In genomic region chr11:54958571-54959073, GRCm38 (mm10) we compare ENCODE assay signal across 8 mouse cellular contexts. TPM values are rescaled to one million over a fixed set of nuclear protein-coding genes. Genes with fewer than 3 reads are reported as not detected.
DNase-seq lines count a peak whose midpoint lies in the region; ATAC-seq and TF ChIP-seq lines count a peak whose summit lies in the region.

No protein-coding gene starts in this region.

- 24% methylated on average over 3 of the region's 3 CpGs for WGBS in heart, embryonic 10.5 days
- 38% methylated on average over 3 of the region's 3 CpGs for WGBS in intestine, embryonic 16.5 days

- H3K9ac ChIP-seq in ES-E14 (ENCODE audit: insufficient read depth, low read depth, low read length, poor library complexity, severe bottlenecking), result peak overlapping the region; percentile 50; the same call in 1 of the 2 replicates
- H3K9ac ChIP-seq in intestine, embryonic 16.5 days (ENCODE audit: low read depth, low read length), result 0 out of 2 replicates have a peak overlapping the region, but pooled peaks have one; percentile 30

- peaks cover 57% of the 10 kb centered on the region for H3K4me1 ChIP-seq in heart, embryonic 10.5 days
- H3K4me1 ChIP-seq in ES-E14 (ENCODE audit: control insufficient read depth in 2 of 2, insufficient read depth in 2 of 2, low read length in 2 of 2, poor library complexity in 1 of 2), result peaks cover 26 to 39% of the 10 kb centered on the region in 2 experiments
- H3K4me1 ChIP-seq in intestine, embryonic 16.5 days (ENCODE audit: control insufficient read depth, insufficient read depth, low read length), result peaks cover 41% of the 10 kb centered on the region

- H3K27me3 ChIP-seq in heart, embryonic 10.5 days (ENCODE audit: insufficient read depth, poor library complexity, severe bottlenecking), result no peaks in the 10 kb centered on the region
- H3K27me3 ChIP-seq in intestine, embryonic 16.5 days (replicated peaks; ENCODE audit: control insufficient read depth, insufficient read depth, low read length), result no peaks in the 10 kb centered on the region
- H3K27me3 ChIP-seq in splenic B cell, adult 2 months (ENCODE audit: control insufficient read depth, insufficient read depth, low read length, poor library complexity, severe bottlenecking), result no peaks in the 10 kb centered on the region

- in situ Hi-C loops in ES-E14 (cut with MboI; ENCODE audit: low sequenced_read_pairs in 2 of 2, unreplicated experiment in 2 of 2), result no loop called here

- peak; percentile 61 for ATAC-seq in intestine, embryonic 16.5 days

- DNase-seq in heart, embryonic 10.5 days (ENCODE audit: low spot score), result no peak
- DNase-seq in heart, postnatal 14 days, result no peak
- DNase-seq in ES-E14 (ENCODE audit: low read depth, low spot score), result no peak
- peak; percentile 63 for DNase-seq in splenic B cell, adult 2 months (ENCODE audit: low read depth, low spot score)
- DNase-seq in testis, postnatal 10 days (ENCODE audit: low spot score), result no peak
- no peak for DNase-seq in right cerebral cortex, postnatal 4 days
- DNase-seq in gastrocnemius, postnatal 14 days, result no peak

- H3K27ac ChIP-seq in heart, embryonic 10.5 days, result peak overlapping the region; percentile 67
- H3K27ac ChIP-seq in ES-E14 (ENCODE audit: insufficient read depth, low read depth, low read length, poor library complexity, severe bottlenecking), result peak overlapping the region; percentile 87
- H3K27ac ChIP-seq in intestine, embryonic 16.5 days (ENCODE audit: low read length), result peak overlapping the region; percentile 88

- H3K4me2 ChIP-seq in intestine, embryonic 16.5 days (ENCODE audit: low read depth, low read length), result peak overlapping the region; percentile 18; the same call in 1 of the 2 replicates

- H3K9me3 ChIP-seq in heart, embryonic 10.5 days, result no peaks in the 10 kb centered on the region
- H3K9me3 ChIP-seq in ES-E14 (ENCODE audit: control insufficient read depth, insufficient read depth, low read depth, low read length), result no peaks in the 10 kb centered on the region
- no peaks in the 10 kb centered on the region for H3K9me3 ChIP-seq in intestine, embryonic 16.5 days (ENCODE audit: control insufficient read depth, low read length)

- intact Hi-C loops in heart, postnatal 14 days (cut with DNase I), result no loop called here
- intact Hi-C loops in gastrocnemius, postnatal 14 days (cut with DNase I; ENCODE audit: low total_unique reads), result no loop called here

- no peaks in the 10 kb centered on the region for H3K36me3 ChIP-seq in heart, embryonic 10.5 days
- H3K36me3 ChIP-seq in ES-E14 (ENCODE audit: control insufficient read depth, insufficient read depth, low read length, poor library complexity, severe bottlenecking), result no peaks in the 10 kb centered on the region
- H3K36me3 ChIP-seq in intestine, embryonic 16.5 days (ENCODE audit: control insufficient read depth, insufficient read depth, low read length), result no peaks in the 10 kb centered on the region
- no peaks in the 10 kb centered on the region for H3K36me3 ChIP-seq in splenic B cell, adult 2 months (ENCODE audit: control insufficient read depth, insufficient read depth, low read length, poor library complexity, severe bottlenecking)

- H3K4me3 ChIP-seq in heart, embryonic 10.5 days, result no peak overlapping the region
- 0 out of 4 replicates have a peak overlapping the region, but pooled peaks of 1 of the 2 experiments have one; percentile 14 for H3K4me3 ChIP-seq in ES-E14 (ENCODE audit: insufficient read depth in 1 of 2, low read depth in 1 of 2, low read length in 2 of 2, poor library complexity in 1 of 2, severe bottlenecking in 1 of 2)
- H3K4me3 ChIP-seq in intestine, embryonic 16.5 days (ENCODE audit: low read length), result no peak overlapping the region

TF ChIP-seq in ES-E14, 5 proteins besides CTCF, POLR2A, EP300 and RAD21:
- TF ChIP-seq ZNF384 (IDR thresholded peaks at IDR 0.05; ENCODE audit: low read depth, low read length) (no peak), HCFC1 (IDR thresholded peaks at IDR 0.05; ENCODE audit: borderline replicate concordance, insufficient read depth, low read length) (no peak), MAFK (IDR thresholded peaks at IDR 0.05; ENCODE audit: insufficient read depth, low read depth, low read length) (no peak), ZC3H11A (IDR thresholded peaks at IDR 0.05; ENCODE audit: borderline replicate concordance, low read depth, low read length) (no peak), CHD2 (IDR thresholded peaks at IDR 0.05; ENCODE audit: low read depth, low read length) (no peak)

RNA-seq across cellular contexts. Expression of gene Tnip1, which starts 4.1 kb away (rescaled TPM):
- 22.7 and 23.7 TPM in 2 replicates for polyA plus RNA-seq in heart, embryonic 10.5 days (2016; fragmentation: Nextera tagmentation; extraction: Ambion mirVana)
- total RNA-seq in heart, postnatal 14 days (2021), result 10 to 100 TPM; 27.7 to 30.4 TPM
- 14.3 and 24.9 TPM in 2 replicates for total RNA-seq in ES-E14 (2012; rRNA removed)
- 27.2 and 28.1 TPM in 2 replicates for polyA plus RNA-seq in intestine, embryonic 16.5 days (2015; fragmentation: Nextera tagmentation; extraction: Ambion mirVana)
- total RNA-seq in gastrocnemius, postnatal 14 days (2021), result 10 to 100 TPM; 28.8 to 31.1 TPM

RNA-seq across cellular contexts. Expression of gene Gpx3, which starts 56.4 kb away (rescaled TPM):
- polyA plus RNA-seq in heart, embryonic 10.5 days (2016; fragmentation: Nextera tagmentation; extraction: Ambion mirVana), result 1,153 and 1,643 TPM in 2 replicates
- total RNA-seq in heart, postnatal 14 days (2021), result 100 to 1,000 TPM in 1 of 2 experiments, 10 to 100 TPM in 1; 93.6 to 153 TPM
- 11.4 and 13.8 TPM in 2 replicates for total RNA-seq in ES-E14 (2012; rRNA removed)
- 511 and 784 TPM in 2 replicates for polyA plus RNA-seq in intestine, embryonic 16.5 days (2015; fragmentation: Nextera tagmentation; extraction: Ambion mirVana)
- 10 to 100 TPM; 19.0 to 22.6 TPM for total RNA-seq in gastrocnemius, postnatal 14 days (2021)
